Mouse (Mus musculus) liver, postnatal 0 days (tissue): Measurements from ENCODE around the gene Pde4d.

Experiments used
- CTCF ChIP-seq: sonication (generic); IDR thresholded peaks from 2 replicates; pipeline ENCODE4 v1.5.1; 2016; ENCODE audit warnings: antibody characterized with exemption, low read depth
- EP300 ChIP-seq: IDR thresholded peaks from 2 replicates; pipeline ENCODE4 v1.6.1; 2016; ENCODE audit warnings: antibody characterized with exemption, low read depth, mild to moderate bottlenecking

DNA sequence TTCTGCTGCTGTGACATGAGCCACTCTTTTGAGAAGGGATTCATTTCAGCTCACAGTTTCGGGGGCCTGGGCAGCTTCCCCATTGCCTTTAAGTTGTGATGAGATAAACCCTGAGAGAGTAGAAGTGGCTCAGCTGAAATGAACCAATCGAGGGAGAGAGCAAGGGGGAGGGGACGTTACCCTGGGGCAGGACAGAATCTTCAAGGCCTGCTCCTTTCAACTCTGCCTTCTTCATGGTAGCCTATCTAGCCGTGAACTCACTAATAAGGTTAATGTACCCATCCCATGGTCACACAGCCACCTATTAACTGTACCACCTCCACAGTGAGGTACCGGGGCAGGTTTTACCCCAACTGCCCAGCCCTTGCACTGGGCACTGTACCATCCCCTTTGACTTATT, 1487.1 kb downstream of the Pde4d start:
- TF ChIP-seq EP300: no peak
- no peak for TF ChIP-seq CTCF
